Mouse (Mus musculus): Measurements from ENCODE around the gene Olfr71. TPM values are rescaled to one million over a fixed set of nuclear protein-coding genes. Genes with fewer than 3 reads are reported as not detected.

Gene Olfr71
- total and polyA plus RNA-seq, 2 experiments from 2014 or later: not detected

GRCm38 (mm10) chr4:43673703-43674102 lies 36.4 kb downstream of the Olfr71 start:
- H3K27ac ChIP-seq (ENCODE audit: low read depth, low read length): no peak overlapping the region
- H3K9ac ChIP-seq (replicated peaks; ENCODE audit: low read length, poor library complexity, severe bottlenecking): no peak overlapping the region
- ATAC-seq (ENCODE audit: low FRiP score): no peak
- no peak overlapping the region for H3K4me3 ChIP-seq (ENCODE audit: low read depth, low read length)
- H3K4me2 ChIP-seq (ENCODE audit: low read depth, low read length, poor library complexity, severe bottlenecking): no peak overlapping the region
- peaks cover 37% of the 10 kb centered on the region for H3K36me3 ChIP-seq (ENCODE audit: insufficient read depth, low read length)
- no peaks in the 10 kb centered on the region for H3K9me3 ChIP-seq (ENCODE audit: low read length)
- WGBS: 73% methylated on average over 8 of the region's 8 CpGs
- no peak for TF ChIP-seq CTCF (IDR thresholded peaks at IDR 0.05)
- DNase-seq (ENCODE audit: low spot score): no peak
- H3K4me1 ChIP-seq (ENCODE audit: insufficient read depth, low read length): peaks cover 11% of the 10 kb centered on the region
- no peaks in the 10 kb centered on the region for H3K27me3 ChIP-seq (ENCODE audit: insufficient read depth, low read length)

GRCm38 (mm10) chr4:43672070-43672469 lies 38.0 kb downstream of the Olfr71 start:
- Histone ChIP-seq H3K36me3 (ENCODE audit: insufficient read depth, low read length) (peaks cover 26% of the 10 kb centered on the region), H3K4me1 (ENCODE audit: insufficient read depth, low read length) (peaks cover 11% of the 10 kb centered on the region), H3K4me2 (ENCODE audit: low read depth, low read length, poor library complexity, severe bottlenecking) (peak overlapping the region; percentile 90), H3K9ac (replicated peaks; ENCODE audit: low read length, poor library complexity, severe bottlenecking) (no peak overlapping the region), H3K4me3 (ENCODE audit: low read depth, low read length) (no peak overlapping the region), H3K27ac (ENCODE audit: low read depth, low read length) (no peak overlapping the region), H3K27me3 (ENCODE audit: insufficient read depth, low read length) (no peaks in the 10 kb centered on the region), H3K9me3 (ENCODE audit: low read length) (no peaks in the 10 kb centered on the region)
- ATAC-seq (ENCODE audit: low FRiP score): no peak
- DNase-seq (ENCODE audit: low spot score): peak; percentile 96
- 3% methylated on average over 2 of the region's 2 CpGs for WGBS
- peak; percentile 86 for TF ChIP-seq CTCF (IDR thresholded peaks at IDR 0.05)

GRCm38 (mm10) chr4:43669428-43669794 lies 40.6 kb downstream of the Olfr71 start:
- peak overlapping the region; percentile 69 for H3K4me3 ChIP-seq (ENCODE audit: low read depth, low read length)
- peak overlapping the region; percentile 65 for H3K27ac ChIP-seq (ENCODE audit: low read depth, low read length)
- H3K27me3 ChIP-seq (ENCODE audit: insufficient read depth, low read length): peaks cover 4% of the 10 kb centered on the region; the same call in 1 of the 2 replicates
- peak; percentile 50 for ATAC-seq (ENCODE audit: low FRiP score)
- peak overlapping the region; percentile 96 for H3K9ac ChIP-seq (replicated peaks; ENCODE audit: low read length, poor library complexity, severe bottlenecking)
- TF ChIP-seq CTCF (IDR thresholded peaks at IDR 0.05): no peak
- H3K9me3 ChIP-seq (ENCODE audit: low read length): no peaks in the 10 kb centered on the region
- H3K4me1 ChIP-seq (ENCODE audit: insufficient read depth, low read length): peaks cover 11% of the 10 kb centered on the region
- H3K4me2 ChIP-seq (ENCODE audit: low read depth, low read length, poor library complexity, severe bottlenecking): peak overlapping the region; percentile 90
- H3K36me3 ChIP-seq (ENCODE audit: insufficient read depth, low read length): peaks cover 2% of the 10 kb centered on the region; the same call in 1 of the 2 replicates
- no peak for DNase-seq (ENCODE audit: low spot score)
- WGBS: under 1% methylated on average over 22 of the region's 25 CpGs

GRCm38 (mm10) chr4:43668782-43669427 lies 41.1 kb downstream of the Olfr71 start, which contains the start of the genes Tmem8b and Fam221b:
Tmem8b (plus strand) TSS chr4:43668971.
Fam221b (minus strand) TSS chr4:43669145.
- peak within 1 kb of the TSS; percentile 90 for H3K4me2 ChIP-seq (ENCODE audit: low read depth, low read length, poor library complexity, severe bottlenecking)
- under 1% methylated on average over 38 of the region's 41 CpGs for WGBS
- no peaks in the 10 kb centered on the region for H3K36me3 ChIP-seq (ENCODE audit: insufficient read depth, low read length)
- peak within 1 kb of the TSS; percentile 69 for H3K4me3 ChIP-seq (ENCODE audit: low read depth, low read length)
- H3K9me3 ChIP-seq (ENCODE audit: low read length): no peaks in the 10 kb centered on the region
- H3K9ac ChIP-seq (replicated peaks; ENCODE audit: low read length, poor library complexity, severe bottlenecking): peak within 1 kb of the TSS; percentile 96
- DNase-seq (ENCODE audit: low spot score) (peak; percentile 91), ATAC-seq (ENCODE audit: low FRiP score) (peak; percentile 93)
- peaks cover 4% of the 10 kb centered on the region; the same call in 1 of the 2 replicates for H3K27me3 ChIP-seq (ENCODE audit: insufficient read depth, low read length)
- no peak for TF ChIP-seq CTCF (IDR thresholded peaks at IDR 0.05)
- H3K4me1 ChIP-seq (ENCODE audit: insufficient read depth, low read length): peaks cover 11% of the 10 kb centered on the region
- peak within 1 kb of the TSS; percentile 65 for H3K27ac ChIP-seq (ENCODE audit: low read depth, low read length)

- Histone ChIP-seq H3K4me1 (ENCODE audit: insufficient read depth, low read length) (peaks cover 11% of the 10 kb centered on the region; the same call in 1 of the 2 replicates), H3K36me3 (ENCODE audit: insufficient read depth, low read length) (no peaks in the 10 kb centered on the region), H3K4me2 (ENCODE audit: low read depth, low read length, poor library complexity, severe bottlenecking) (no peak overlapping the region), H3K9ac (replicated peaks; ENCODE audit: low read length, poor library complexity, severe bottlenecking) (no peak overlapping the region), H3K27me3 (ENCODE audit: insufficient read depth, low read length) (peaks cover 15% of the 10 kb centered on the region), H3K27ac (ENCODE audit: low read depth, low read length) (no peak overlapping the region), H3K4me3 (ENCODE audit: low read depth, low read length) (no peak overlapping the region), H3K9me3 (ENCODE audit: low read length) (no peaks in the 10 kb centered on the region)
- no peak for DNase-seq (ENCODE audit: low spot score)
- TF ChIP-seq CTCF (IDR thresholded peaks at IDR 0.05): peak; percentile 60
- ATAC-seq (ENCODE audit: low FRiP score): no peak
- 25% methylated on average over 4 of the region's 4 CpGs for WGBS
Observed at GRCm38 (mm10) chr4:43666412-43666811, 43.6 kb downstream of the Olfr71 start.

- Histone ChIP-seq H3K27ac (ENCODE audit: low read depth, low read length) (0 out of 2 replicates have a peak overlapping the region, but pooled peaks have one; percentile 77), H3K36me3 (ENCODE audit: insufficient read depth, low read length) (no peaks in the 10 kb centered on the region), H3K9me3 (ENCODE audit: low read length) (no peaks in the 10 kb centered on the region), H3K27me3 (ENCODE audit: insufficient read depth, low read length) (peaks cover 4% of the 10 kb centered on the region; the same call in 1 of the 2 replicates), H3K9ac (replicated peaks; ENCODE audit: low read length, poor library complexity, severe bottlenecking) (no peak overlapping the region), H3K4me1 (ENCODE audit: insufficient read depth, low read length) (no peaks in the 10 kb centered on the region), H3K4me3 (ENCODE audit: low read depth, low read length) (peak overlapping the region; percentile 82), H3K4me2 (ENCODE audit: low read depth, low read length, poor library complexity, severe bottlenecking) (peak overlapping the region; percentile 94)
- 63% methylated on average over 4 of the region's 4 CpGs for WGBS
- ATAC-seq (ENCODE audit: low FRiP score) (no peak), DNase-seq (ENCODE audit: low spot score) (no peak)
- TF ChIP-seq CTCF (IDR thresholded peaks at IDR 0.05): peak; percentile 44
Observed at GRCm38 (mm10) chr4:43657146-43657545, 52.9 kb downstream of the Olfr71 start.
